Mouse (Mus musculus): ENCODE measurements around the gene Gm45062. TPM values are rescaled to one million over a fixed set of nuclear protein-coding genes. Genes with fewer than 3 reads are reported as not detected.
A peak's percentile ranks its signal among the peaks of the same experiment; 100 is the strongest.

Gene Gm45062
- polyA plus RNA-seq, 1 experiment from 2014 or later, result 2.1 TPM

- DNase-seq (ENCODE audit: low spot score), result peak; percentile 50
- peak; percentile 75 for ATAC-seq
- Histone ChIP-seq H3K9ac (replicated peaks; ENCODE audit: low read depth) (no peak overlapping the region), H3K9me3 (ENCODE audit: low read length) (no peaks in the 10 kb centered on the region), H3K27me3 (replicated peaks; ENCODE audit: insufficient read depth, low read length) (no peaks in the 10 kb centered on the region), H3K4me3 (ENCODE audit: low read depth, low read length) (no peak overlapping the region), H3K27ac (ENCODE audit: low read length) (no peak overlapping the region), H3K36me3 (ENCODE audit: insufficient read depth, low read length) (no peaks in the 10 kb centered on the region), H3K4me1 (ENCODE audit: insufficient read depth, low read depth, low read length) (no peaks in the 10 kb centered on the region), H3K4me2 (replicated peaks; ENCODE audit: low read depth, low read length) (no peak overlapping the region)
- TF ChIP-seq CTCF (IDR thresholded peaks at IDR 0.05), result no peak
- 38% methylated on average over 4 of the region's 4 CpGs for WGBS
These were observed 236.6 kb downstream of the Gm45062 start for GRCm38 (mm10) chr6:8495827-8496222.

DNA sequence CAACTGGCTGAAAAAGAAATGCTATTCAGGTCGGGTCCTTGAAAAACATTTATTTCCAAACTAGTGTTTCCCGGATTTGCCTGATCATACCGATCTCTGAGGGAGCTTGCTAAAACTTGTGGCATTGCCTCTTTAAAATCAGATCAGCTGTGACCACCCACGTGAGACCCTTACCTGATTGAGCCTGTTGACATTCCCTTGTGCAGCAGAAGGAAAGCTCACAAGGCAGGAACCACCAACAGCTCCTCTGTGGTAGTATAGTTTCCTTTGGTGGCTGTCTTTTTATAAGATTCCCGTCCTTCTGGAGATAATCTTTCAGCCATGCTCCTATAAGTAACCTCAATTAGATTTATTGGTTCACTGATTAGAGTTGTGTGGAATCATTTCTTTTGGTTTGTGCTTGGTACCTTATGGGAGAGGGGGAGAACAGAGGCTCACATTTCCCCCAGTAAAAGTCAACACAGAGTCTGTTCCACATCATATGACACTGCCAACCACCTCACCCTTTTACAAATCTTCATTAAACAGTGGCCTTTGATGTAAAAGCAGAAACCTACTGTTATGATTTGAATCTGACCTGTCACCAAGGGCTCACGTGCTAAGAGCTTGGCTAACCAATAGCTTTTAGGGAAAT lies 238.1 kb downstream of the Gm45062 start:
- Histone ChIP-seq H3K9ac (replicated peaks; ENCODE audit: low read depth) (no peak overlapping the region), H3K4me2 (replicated peaks; ENCODE audit: low read depth, low read length) (no peak overlapping the region), H3K36me3 (ENCODE audit: insufficient read depth, low read length) (no peaks in the 10 kb centered on the region), H3K27ac (ENCODE audit: low read length) (no peak overlapping the region), H3K27me3 (replicated peaks; ENCODE audit: insufficient read depth, low read length) (no peaks in the 10 kb centered on the region), H3K4me3 (ENCODE audit: low read depth, low read length) (no peak overlapping the region), H3K4me1 (ENCODE audit: insufficient read depth, low read depth, low read length) (no peaks in the 10 kb centered on the region), H3K9me3 (ENCODE audit: low read length) (no peaks in the 10 kb centered on the region)
- TF ChIP-seq EP300 (IDR thresholded peaks at IDR 0.05) (no peak), CTCF (IDR thresholded peaks at IDR 0.05) (no peak)
- DNase-seq (ENCODE audit: low spot score) (no peak), ATAC-seq (no peak)
- 64% methylated on average over 6 of the region's 6 CpGs for WGBS

GRCm38 (mm10) chr6:8497868-8498257 lies 238.6 kb downstream of the Gm45062 start:
- WGBS, result 56% methylated on average over 6 of the region's 6 CpGs
- no peaks in the 10 kb centered on the region for H3K4me1 ChIP-seq (ENCODE audit: insufficient read depth, low read depth, low read length)
- no peaks in the 10 kb centered on the region for H3K27me3 ChIP-seq (replicated peaks; ENCODE audit: insufficient read depth, low read length)
- TF ChIP-seq CTCF (IDR thresholded peaks at IDR 0.05) (no peak), EP300 (IDR thresholded peaks at IDR 0.05) (no peak)
- no peak overlapping the region for H3K4me3 ChIP-seq (ENCODE audit: low read depth, low read length)
- DNase-seq (ENCODE audit: low spot score) (no peak), ATAC-seq (no peak)
- H3K36me3 ChIP-seq (ENCODE audit: insufficient read depth, low read length), result no peaks in the 10 kb centered on the region
- no peaks in the 10 kb centered on the region for H3K9me3 ChIP-seq (ENCODE audit: low read length)
- no peak overlapping the region for H3K4me2 ChIP-seq (replicated peaks; ENCODE audit: low read depth, low read length)
- no peak overlapping the region for H3K9ac ChIP-seq (replicated peaks; ENCODE audit: low read depth)
- H3K27ac ChIP-seq (ENCODE audit: low read length), result no peak overlapping the region

- TF ChIP-seq EP300 (IDR thresholded peaks at IDR 0.05) (no peak), CTCF (IDR thresholded peaks at IDR 0.05) (no peak)
- Histone ChIP-seq H3K36me3 (ENCODE audit: insufficient read depth, low read length) (no peaks in the 10 kb centered on the region), H3K27ac (ENCODE audit: low read length) (no peak overlapping the region), H3K4me2 (replicated peaks; ENCODE audit: low read depth, low read length) (no peak overlapping the region), H3K4me1 (ENCODE audit: insufficient read depth, low read depth, low read length) (no peaks in the 10 kb centered on the region), H3K9me3 (ENCODE audit: low read length) (no peaks in the 10 kb centered on the region), H3K27me3 (replicated peaks; ENCODE audit: insufficient read depth, low read length) (no peaks in the 10 kb centered on the region), H3K9ac (replicated peaks; ENCODE audit: low read depth) (no peak overlapping the region), H3K4me3 (ENCODE audit: low read depth, low read length) (no peak overlapping the region)
- ATAC-seq, result no peak
- DNase-seq (ENCODE audit: low spot score), result no peak
- 88% methylated on average over 3 of the region's 3 CpGs for WGBS
These were observed 239.7 kb downstream of the Gm45062 start for GRCm38 (mm10) chr6:8498961-8499360.

DNA sequence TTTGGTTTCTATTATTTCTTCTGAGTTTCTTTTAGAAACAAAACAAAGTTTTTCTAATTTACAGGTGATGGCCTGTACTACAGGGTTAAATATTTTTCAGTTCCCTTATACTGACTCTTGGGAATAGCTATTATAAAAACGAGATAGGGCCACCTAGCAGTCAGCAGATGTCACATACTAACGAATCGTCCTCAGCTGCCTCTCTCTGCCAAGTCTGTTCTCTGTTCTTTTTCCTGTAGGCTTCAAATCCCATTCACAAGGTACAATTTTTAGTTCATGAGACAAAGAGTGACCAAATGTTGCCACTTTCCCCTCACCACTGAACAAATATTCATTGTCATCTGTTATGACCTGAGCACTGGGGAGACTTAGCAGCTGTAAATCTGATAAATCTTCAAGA lies 244.7 kb downstream of the Gm45062 start:
- no peak overlapping the region for H3K27ac ChIP-seq (ENCODE audit: low read length)
- no peak overlapping the region for H3K9ac ChIP-seq (replicated peaks; ENCODE audit: low read depth)
- no peak for DNase-seq (ENCODE audit: low spot score)
- no peaks in the 10 kb centered on the region for H3K36me3 ChIP-seq (ENCODE audit: insufficient read depth, low read length)
- 36% methylated on average over 3 of the region's 3 CpGs for WGBS
- no peaks in the 10 kb centered on the region for H3K4me1 ChIP-seq (ENCODE audit: insufficient read depth, low read depth, low read length)
- ATAC-seq, result no peak
- no peak overlapping the region for H3K4me3 ChIP-seq (ENCODE audit: low read depth, low read length)
- no peak overlapping the region for H3K4me2 ChIP-seq (replicated peaks; ENCODE audit: low read depth, low read length)
- no peak for TF ChIP-seq CTCF (IDR thresholded peaks at IDR 0.05)
- TF ChIP-seq EP300 (IDR thresholded peaks at IDR 0.05), result no peak
- no peaks in the 10 kb centered on the region for H3K9me3 ChIP-seq (ENCODE audit: low read length)
- no peaks in the 10 kb centered on the region for H3K27me3 ChIP-seq (replicated peaks; ENCODE audit: insufficient read depth, low read length)

DNA sequence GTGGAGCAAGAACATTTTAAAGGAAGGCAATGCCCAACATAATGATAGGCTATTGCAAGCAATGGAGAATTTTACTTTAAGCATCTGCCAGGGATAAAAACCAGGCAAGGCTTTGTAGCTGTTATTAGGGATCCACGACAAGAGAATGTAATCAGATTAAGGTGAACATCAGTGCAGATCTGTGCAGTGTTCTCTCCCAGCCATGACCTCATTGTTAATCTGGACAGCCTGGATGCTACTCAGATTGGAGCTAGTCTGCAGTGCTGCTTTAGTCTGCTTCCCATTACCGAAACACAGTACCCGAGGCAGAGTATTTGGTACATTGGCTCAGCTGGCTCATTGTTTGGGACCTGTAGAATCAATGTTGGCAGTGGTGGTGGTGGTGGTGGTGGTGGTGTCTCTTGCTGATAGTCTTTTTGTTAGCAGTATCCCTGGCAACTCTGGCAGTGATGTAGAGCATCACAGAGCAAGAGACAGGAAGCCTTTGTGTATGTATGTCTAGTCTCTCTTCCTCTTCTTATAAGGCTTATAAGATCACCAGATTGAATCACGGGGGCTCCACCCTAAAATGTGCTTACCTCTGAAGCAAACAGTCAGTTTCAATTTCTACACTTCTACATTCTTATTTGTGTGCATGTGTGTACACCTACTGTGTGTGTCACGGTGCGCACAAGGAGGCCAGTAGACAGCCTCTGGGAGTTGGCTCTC lies 245.4 kb downstream of the Gm45062 start:
- H3K4me2 ChIP-seq (replicated peaks; ENCODE audit: low read depth, low read length), result no peak overlapping the region
- H3K36me3 ChIP-seq (ENCODE audit: insufficient read depth, low read length), result no peaks in the 10 kb centered on the region
- no peak for ATAC-seq
- 77% methylated on average over 6 of the region's 6 CpGs for WGBS
- TF ChIP-seq CTCF (IDR thresholded peaks at IDR 0.05) (no peak), EP300 (IDR thresholded peaks at IDR 0.05) (peak; percentile 76)
- no peak overlapping the region for H3K27ac ChIP-seq (ENCODE audit: low read length)
- H3K27me3 ChIP-seq (replicated peaks; ENCODE audit: insufficient read depth, low read length), result no peaks in the 10 kb centered on the region
- H3K9ac ChIP-seq (replicated peaks; ENCODE audit: low read depth), result no peak overlapping the region
- no peak overlapping the region for H3K4me3 ChIP-seq (ENCODE audit: low read depth, low read length)
- no peaks in the 10 kb centered on the region for H3K9me3 ChIP-seq (ENCODE audit: low read length)
- DNase-seq (ENCODE audit: low spot score), result peak; percentile 16
- no peaks in the 10 kb centered on the region for H3K4me1 ChIP-seq (ENCODE audit: insufficient read depth, low read depth, low read length)
